Mouse (Mus musculus) spleen, adult 2 months (tissue): Measurements from ENCODE around the gene Oxa1l.

Experiments used
- CTCF ChIP-seq: fragments of 200-500 bp; IDR thresholded peaks from 2 replicates; pipeline ENCODE4 v1.5.1; 2011; ENCODE audit warnings: mild to moderate bottlenecking, inconsistent platforms; ENCODE audit not compliant: insufficient read depth, insufficient read length, insufficient replicate concordance; ENCODE audit errors: extremely low read depth
- POLR2A ChIP-seq: fragments of 200-500 bp; IDR thresholded peaks from 2 replicates; pipeline ENCODE4 v1.6.1; 2011; ENCODE audit warnings: low read depth, low read length, inconsistent platforms

DNA sequence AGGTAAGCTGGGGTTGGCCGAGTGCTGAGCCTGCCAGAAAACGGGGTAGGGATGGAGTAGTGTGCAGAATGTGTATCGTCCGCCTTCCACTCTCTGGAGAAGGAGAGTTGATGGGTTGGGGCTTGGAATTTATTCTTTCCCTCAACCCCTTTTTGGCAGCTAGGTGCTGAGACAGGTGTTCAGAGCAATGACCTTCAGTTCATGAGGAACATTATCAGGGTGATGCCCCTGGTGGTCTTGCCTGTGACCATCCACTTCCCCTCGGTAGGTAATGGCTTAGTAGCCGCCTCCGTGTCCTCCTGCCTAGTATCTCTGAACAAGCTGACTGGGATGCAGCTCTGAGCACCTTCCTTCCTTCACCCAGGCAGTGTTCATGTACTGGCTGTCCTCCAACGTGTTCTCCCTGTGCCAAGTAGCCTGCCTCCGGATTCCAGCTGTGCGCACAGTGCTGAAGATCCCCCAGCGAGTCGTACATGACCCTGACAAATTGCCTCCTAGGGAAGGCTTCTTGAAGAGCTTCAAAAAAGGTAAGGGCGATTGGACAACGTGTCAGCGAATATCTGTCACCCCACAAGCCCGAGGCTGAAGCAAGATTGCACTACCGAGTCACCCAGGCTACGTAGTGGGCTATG, 6.9 kb downstream of the Oxa1l start:
- no peak for TF ChIP-seq CTCF
- TF ChIP-seq POLR2A: no peak
